Mouse (Mus musculus): ENCODE results near the gene Guca1b. TPM values are rescaled to one million over a fixed set of nuclear protein-coding genes. Genes with fewer than 3 reads are reported as not detected.
"Not testable (repeated sequence)": the region's sequence is repeated elsewhere in the genome, so short reads cannot be mapped to it uniquely, and the experiment has no call there.

The Guca1b gene
- polyA plus RNA-seq, 1 experiment, result not detected

DNA sequence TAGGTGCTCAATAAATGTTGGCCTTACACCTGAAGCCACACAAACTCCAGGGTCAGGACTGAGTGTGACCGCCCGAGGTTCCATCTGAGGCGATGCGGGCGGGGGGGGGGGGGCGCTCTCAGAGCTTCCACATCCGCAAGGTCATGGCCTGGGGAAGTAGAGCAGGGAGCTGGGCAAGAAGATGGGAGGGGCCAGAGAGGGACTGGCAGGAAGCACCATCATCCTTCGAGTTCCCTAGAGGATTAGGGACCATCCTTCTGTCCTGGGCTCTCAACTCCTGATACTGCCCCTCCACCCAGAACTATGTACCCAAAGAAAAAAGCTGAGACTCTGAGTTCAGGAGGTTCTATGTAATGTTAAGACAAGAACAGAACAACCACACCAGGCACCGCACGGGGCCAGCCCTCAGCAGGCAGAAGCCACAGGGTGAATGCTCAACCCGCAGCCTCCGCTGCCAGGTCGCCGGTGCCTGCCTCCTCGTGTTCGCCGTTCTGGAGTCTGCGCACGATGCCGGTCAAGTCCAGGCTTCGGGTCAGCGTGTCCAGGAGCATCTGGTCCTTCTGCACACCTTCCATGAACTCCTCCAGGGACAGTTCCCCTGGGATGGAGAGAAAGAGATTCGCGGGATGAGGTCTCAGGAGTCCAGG, 9.2 kb downstream of the Guca1b start:
- no peak overlapping the region for H3K27ac ChIP-seq (replicated peaks; ENCODE audit: low read depth, low read length)
- H3K4me3 ChIP-seq (ENCODE audit: insufficient read depth, low read depth, low read length), result peak overlapping the region; percentile 60

GRCm38 (mm10) chr17:47395376-47395913, 10.3 kb downstream of the Guca1b start:
- Histone ChIP-seq H3K4me1 (ENCODE audit: control insufficient read depth, insufficient read depth, insufficient read length, low read length) (peaks cover 2% of the 10 kb centered on the region; the same call in 1 of the 2 replicates), H3K27ac (replicated peaks; ENCODE audit: low read depth, low read length) (no peak overlapping the region), H3K4me3 (ENCODE audit: insufficient read depth, low read depth, low read length) (peak overlapping the region; percentile 60)

More for the DNA sequence above, 9.2 kb downstream of the Guca1b start:
- peaks cover 2% of the 10 kb centered on the region; the same call in 1 of the 2 replicates for H3K4me1 ChIP-seq (ENCODE audit: control insufficient read depth, insufficient read depth, insufficient read length, low read length)

GRCm38 (mm10) chr17:47399091-47399490, 13.9 kb downstream of the Guca1b start:
- no peak overlapping the region for H3K4me3 ChIP-seq (ENCODE audit: insufficient read depth, low read depth, low read length)
- H3K4me1 ChIP-seq (ENCODE audit: control insufficient read depth, insufficient read depth, insufficient read length, low read length), result peaks cover 2% of the 10 kb centered on the region; the same call in 1 of the 2 replicates
- H3K27ac ChIP-seq (replicated peaks; ENCODE audit: low read depth, low read length), result no peak overlapping the region

- Histone ChIP-seq H3K4me3 (ENCODE audit: insufficient read depth, low read depth, low read length) (no peak within 1 kb of the TSS), H3K27ac (replicated peaks; ENCODE audit: low read depth, low read length) (no peak within 1 kb of the TSS), H3K4me1 (ENCODE audit: control insufficient read depth, insufficient read depth, insufficient read length, low read length) (no peaks in the 10 kb centered on the region)
Observed at GRCm38 (mm10) chr17:47400451-47400850, 15.3 kb downstream of the Guca1b start, which contains the start of gene Guca1a. Gene Guca1a, minus strand, starts transcription at chr17:47400584.

- Histone ChIP-seq H3K4me3 (ENCODE audit: insufficient read depth, low read depth, low read length) (no peak overlapping the region), H3K27ac (replicated peaks; ENCODE audit: low read depth, low read length) (no peak overlapping the region)
Observed at GRCm38 (mm10) chr17:47407717-47408557, 22.7 kb downstream of the Guca1b start.

GRCm38 (mm10) chr17:47408558-47408898, 23.3 kb downstream of the Guca1b start:
- Histone ChIP-seq H3K4me3 (ENCODE audit: insufficient read depth, low read depth, low read length) (no peak overlapping the region), H3K27ac (replicated peaks; ENCODE audit: low read depth, low read length) (no peak overlapping the region), H3K4me1 (ENCODE audit: control insufficient read depth, insufficient read depth, insufficient read length, low read length) (no peaks in the 10 kb centered on the region)

More at GRCm38 (mm10) chr17:47407717-47408557, 22.7 kb downstream of the Guca1b start:
- H3K4me1 ChIP-seq (ENCODE audit: control insufficient read depth, insufficient read depth, insufficient read length, low read length), result no peaks in the 10 kb centered on the region

DNA sequence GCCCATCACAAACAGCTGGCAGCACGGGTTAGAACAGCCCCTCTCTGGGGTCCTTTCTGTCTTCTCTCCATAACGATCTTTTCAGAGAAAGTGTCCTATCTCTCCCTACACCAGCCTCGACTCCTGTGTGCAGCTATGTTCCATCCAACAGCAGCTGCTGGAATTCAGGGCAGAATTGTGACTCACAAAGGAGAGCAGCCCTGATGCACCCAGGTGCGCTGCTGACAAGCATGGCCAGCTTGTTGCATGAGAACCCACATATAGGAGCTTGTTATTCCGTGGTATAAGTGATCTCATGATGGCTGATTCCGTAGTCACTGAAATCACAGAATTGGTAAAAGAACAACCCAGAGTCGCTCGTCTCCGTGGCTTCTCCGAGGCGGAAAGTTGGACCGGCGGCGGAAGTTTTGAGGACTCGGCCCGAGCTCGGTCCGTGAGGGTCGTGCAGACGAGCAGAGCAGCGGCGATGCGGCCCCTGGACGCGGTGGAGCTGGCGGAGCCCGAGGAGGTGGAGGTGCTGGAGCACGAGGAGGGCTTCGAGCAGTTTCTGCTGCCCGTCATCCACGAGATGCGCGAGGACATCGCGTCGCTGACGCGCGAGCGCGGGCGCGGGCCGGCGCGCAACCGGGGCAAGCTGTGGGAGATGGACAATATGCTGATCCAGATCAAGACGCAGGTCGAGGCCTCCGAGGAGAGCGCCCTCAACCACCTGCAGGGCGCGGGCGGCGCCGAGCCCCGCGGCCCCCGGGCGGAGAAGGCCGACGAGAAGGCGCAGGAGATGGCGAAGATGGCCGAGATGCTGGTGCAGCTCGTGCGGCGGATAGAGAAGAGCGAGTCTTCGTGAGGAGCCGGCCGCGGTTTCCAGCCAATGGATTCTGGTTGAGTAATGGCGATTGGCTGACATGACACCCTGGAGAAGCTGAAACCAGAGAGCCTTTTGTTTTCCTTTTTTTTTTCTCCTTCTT, 25.0 kb downstream of the Guca1b start:
- H3K4me3 ChIP-seq (ENCODE audit: insufficient read depth, low read depth, low read length); H3K27ac ChIP-seq (replicated peaks; ENCODE audit: low read depth, low read length): not testable (repeated sequence)

DNA sequence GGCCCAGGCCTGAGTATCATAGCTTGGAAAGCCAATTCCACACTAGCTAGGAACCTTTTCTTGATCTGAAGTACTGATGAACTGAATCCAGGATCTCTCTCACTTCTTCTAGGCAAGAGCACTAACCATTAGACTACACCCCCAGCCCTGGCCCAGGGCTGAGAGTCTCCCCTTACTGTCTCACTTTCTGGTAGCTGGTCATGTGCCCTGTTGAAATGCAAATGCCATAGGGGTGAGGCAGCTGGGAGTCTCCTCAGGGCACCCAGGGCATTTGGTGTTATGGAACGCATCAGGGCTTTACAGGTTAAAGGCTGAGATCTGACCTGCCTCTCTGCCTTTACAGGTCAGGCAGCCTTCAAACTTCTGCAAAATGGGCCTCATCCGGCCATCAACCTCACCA, 35.0 kb downstream of the Guca1b start:
- Histone ChIP-seq H3K4me3 (ENCODE audit: insufficient read depth, low read depth, low read length) (no peak overlapping the region), H3K27ac (replicated peaks; ENCODE audit: low read depth, low read length) (no peak overlapping the region), H3K4me1 (ENCODE audit: control insufficient read depth, insufficient read depth, insufficient read length, low read length) (no peaks in the 10 kb centered on the region)

More for the DNA sequence above, 25.0 kb downstream of the Guca1b start:
- H3K4me1 ChIP-seq (ENCODE audit: control insufficient read depth, insufficient read depth, insufficient read length, low read length), result not testable (repeated sequence)

DNA sequence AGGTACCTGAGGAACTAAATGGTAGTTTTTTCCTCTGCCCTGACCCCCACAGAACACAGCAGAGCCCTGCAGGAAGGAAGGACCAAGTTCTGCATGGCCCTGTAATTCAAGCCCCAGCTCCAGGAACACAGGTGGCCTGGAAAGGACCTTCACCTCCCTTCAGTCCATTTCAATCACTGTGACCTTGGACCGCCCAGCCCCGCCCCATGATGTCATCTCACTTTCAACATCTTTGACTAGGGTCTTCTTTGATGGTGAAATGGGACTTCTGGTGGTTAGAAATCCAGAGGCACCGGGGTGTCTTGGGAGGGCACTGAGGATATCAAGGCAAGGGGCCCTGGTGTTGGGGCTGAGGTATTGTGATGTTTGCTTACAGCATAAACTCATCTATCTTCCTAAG, 36.4 kb downstream of the Guca1b start:
- H3K27ac ChIP-seq (replicated peaks; ENCODE audit: low read depth, low read length), result no peak overlapping the region
- H3K4me1 ChIP-seq (ENCODE audit: control insufficient read depth, insufficient read depth, insufficient read length, low read length), result no peaks in the 10 kb centered on the region
- H3K4me3 ChIP-seq (ENCODE audit: insufficient read depth, low read depth, low read length), result no peak overlapping the region

DNA sequence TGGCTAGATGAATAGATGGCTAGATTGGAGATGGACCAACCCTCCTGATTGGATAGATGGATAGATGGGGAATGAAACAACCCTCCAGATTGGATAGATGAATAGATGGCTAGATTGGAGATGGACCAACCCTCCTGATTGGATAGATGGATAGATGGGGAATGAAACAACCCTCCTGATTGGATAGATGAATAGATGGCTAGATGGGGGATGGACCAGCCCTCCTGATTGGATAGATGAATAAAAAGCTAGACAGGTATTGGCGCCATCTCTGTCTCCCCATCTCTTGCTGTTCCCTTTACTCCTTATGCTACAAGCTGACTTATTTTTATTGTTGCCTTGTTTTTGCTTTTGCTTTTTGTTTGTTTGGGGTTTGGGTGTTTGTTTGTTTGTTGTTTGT, 37.4 kb downstream of the Guca1b start:
- H3K4me1 ChIP-seq (ENCODE audit: control insufficient read depth, insufficient read depth, insufficient read length, low read length); H3K27ac ChIP-seq (replicated peaks; ENCODE audit: low read depth, low read length); H3K4me3 ChIP-seq (ENCODE audit: insufficient read depth, low read depth, low read length): not testable (repeated sequence)

DNA sequence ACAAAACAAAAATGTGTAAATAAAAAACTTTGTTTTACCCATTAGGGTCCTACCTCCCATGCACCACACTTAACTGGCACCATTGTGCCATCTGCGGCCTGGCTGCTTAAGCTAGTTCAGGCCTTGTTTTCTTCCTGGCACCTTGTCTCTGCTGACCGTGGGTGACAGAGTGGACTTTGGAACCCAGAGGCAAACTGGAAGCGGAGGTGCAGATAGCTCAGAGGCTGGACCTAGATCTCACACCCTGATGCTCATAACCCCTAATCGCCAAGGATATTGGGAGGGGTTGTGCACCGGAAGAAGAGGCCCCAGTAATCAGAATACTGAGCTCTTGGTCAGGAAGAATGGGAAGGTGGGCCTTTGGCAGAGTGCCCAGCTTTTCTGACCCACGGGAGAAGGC, 39.0 kb downstream of the Guca1b start:
- Histone ChIP-seq H3K4me3 (ENCODE audit: insufficient read depth, low read depth, low read length) (no peak overlapping the region), H3K27ac (replicated peaks; ENCODE audit: low read depth, low read length) (no peak overlapping the region), H3K4me1 (ENCODE audit: control insufficient read depth, insufficient read depth, insufficient read length, low read length) (no peaks in the 10 kb centered on the region)

DNA sequence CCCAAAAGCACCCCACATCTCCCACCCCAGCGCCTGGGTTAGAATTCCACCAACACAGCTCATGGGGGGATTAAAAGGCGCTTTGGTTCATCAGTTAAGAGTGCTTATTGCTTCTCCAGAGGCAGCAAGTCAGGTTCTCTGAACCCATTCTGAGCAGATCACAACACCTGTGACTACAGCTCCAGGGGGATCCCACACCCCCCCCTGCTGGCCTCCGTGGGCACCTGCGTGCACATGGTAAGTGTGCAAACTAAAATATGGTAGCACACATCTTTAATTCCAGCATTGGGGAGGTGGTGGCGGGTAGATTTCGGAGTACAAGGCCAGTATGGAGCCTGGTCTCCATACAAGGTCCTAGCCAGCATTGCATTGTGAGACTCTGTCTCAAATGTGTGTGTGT, 42.1 kb downstream of the Guca1b start:
- no peak overlapping the region for H3K27ac ChIP-seq (replicated peaks; ENCODE audit: low read depth, low read length)
- H3K4me1 ChIP-seq (ENCODE audit: control insufficient read depth, insufficient read depth, insufficient read length, low read length), result no peaks in the 10 kb centered on the region
- no peak overlapping the region for H3K4me3 ChIP-seq (ENCODE audit: insufficient read depth, low read depth, low read length)

GRCm38 (mm10) chr17:47428831-47429304, 43.7 kb downstream of the Guca1b start:
- Histone ChIP-seq H3K27ac (replicated peaks; ENCODE audit: low read depth, low read length) (no peak overlapping the region), H3K4me3 (ENCODE audit: insufficient read depth, low read depth, low read length) (no peak overlapping the region), H3K4me1 (ENCODE audit: control insufficient read depth, insufficient read depth, insufficient read length, low read length) (no peaks in the 10 kb centered on the region)

DNA sequence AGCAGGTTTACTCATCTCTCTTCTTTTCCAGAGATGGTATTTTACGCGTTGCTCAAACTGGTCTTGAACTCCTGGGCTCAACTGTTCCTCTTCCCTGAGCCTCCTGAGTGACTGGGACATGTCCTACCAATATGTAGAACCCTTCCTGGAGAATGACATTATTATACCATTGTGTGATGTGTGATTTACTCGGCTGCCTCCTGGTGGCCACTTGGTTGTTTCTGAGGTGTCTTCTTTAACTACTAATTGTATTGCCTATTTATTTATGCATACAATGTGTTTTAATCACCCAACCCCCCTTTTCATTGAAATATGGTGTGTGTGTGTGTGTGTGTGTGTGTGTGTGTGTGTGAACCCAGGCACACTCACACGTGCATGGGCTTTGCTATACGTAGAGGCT, 45.6 kb downstream of the Guca1b start:
- Histone ChIP-seq H3K27ac (replicated peaks; ENCODE audit: low read depth, low read length) (no peak overlapping the region), H3K4me3 (ENCODE audit: insufficient read depth, low read depth, low read length) (no peak overlapping the region), H3K4me1 (ENCODE audit: control insufficient read depth, insufficient read depth, insufficient read length, low read length) (no peaks in the 10 kb centered on the region)

Data from brown adipose tissue, adult 24 weeks (tissue).